Mouse (Mus musculus): Measurements from ENCODE around the gene Zpld1. TPM values are rescaled to one million over a fixed set of nuclear protein-coding genes. Genes with fewer than 3 reads are reported as not detected.

Zpld1 gene
- polyA plus RNA-seq (2014; fragmentation: Illumina TruSeq; extraction: RNeasy Lipid Tissue Mini Kit (QIAGEN cat#74804); ENCODE audit: low read depth, low replicate concordance) = not detected

GRCm38 (mm10) chr16:55297886-55298285 is at the start of gene Zpld1:
TSS of gene Zpld1 (minus strand) at chr16:55297986.

